Mouse (Mus musculus): ENCODE measurements around the gene Phactr3. TPM values are rescaled to one million over a fixed set of nuclear protein-coding genes. Genes with fewer than 3 reads are reported as not detected.

Phactr3 gene
- polyA plus RNA-seq, 1 experiment from 2014 or later: 2.8 TPM

GRCm38 (mm10) chr2:178208186-178208600 lies 89.4 kb downstream of the Phactr3 start:
- H3K27me3 ChIP-seq (replicated peaks): no peaks in the 10 kb centered on the region
- WGBS: 67% methylated on average over 5 of the region's 5 CpGs
- ATAC-seq (ENCODE audit: insufficient read depth, low FRiP score, low read depth): no peak

GRCm38 (mm10) chr2:178213826-178214225 lies 95.1 kb downstream of the Phactr3 start:
- H3K27me3 ChIP-seq (replicated peaks): no peaks in the 10 kb centered on the region
- WGBS: 85% methylated on average over 2 of the region's 2 CpGs
- no peak for ATAC-seq (ENCODE audit: insufficient read depth, low FRiP score, low read depth)

More at GRCm38 (mm10) chr2:178208186-178208600, 89.4 kb downstream of the Phactr3 start:
- H3K4me3 ChIP-seq (replicated peaks): no peak overlapping the region
- H3K4me2 ChIP-seq: no peak overlapping the region
- no peaks in the 10 kb centered on the region for H3K4me1 ChIP-seq
- no peak overlapping the region for H3K27ac ChIP-seq
- no peaks in the 10 kb centered on the region for H3K36me3 ChIP-seq
- no peak overlapping the region for H3K9ac ChIP-seq
- H3K9me3 ChIP-seq: no peaks in the 10 kb centered on the region

GRCm38 (mm10) chr2:178214531-178214930 lies 95.8 kb downstream of the Phactr3 start:
- no peaks in the 10 kb centered on the region for H3K27me3 ChIP-seq (replicated peaks)
- no peaks in the 10 kb centered on the region for H3K36me3 ChIP-seq
- H3K27ac ChIP-seq: no peak overlapping the region
- no peak overlapping the region for H3K4me2 ChIP-seq
- no peak overlapping the region for H3K4me3 ChIP-seq (replicated peaks)
- no peak for ATAC-seq (ENCODE audit: insufficient read depth, low FRiP score, low read depth)
- WGBS: 79% methylated on average over 1 of the region's 1 CpGs
- H3K9me3 ChIP-seq: no peaks in the 10 kb centered on the region
- H3K4me1 ChIP-seq: no peaks in the 10 kb centered on the region
- no peak overlapping the region for H3K9ac ChIP-seq

More at GRCm38 (mm10) chr2:178213826-178214225, 95.1 kb downstream of the Phactr3 start:
- Histone ChIP-seq H3K9ac (no peak overlapping the region), H3K27ac (no peak overlapping the region), H3K9me3 (no peaks in the 10 kb centered on the region), H3K36me3 (no peaks in the 10 kb centered on the region), H3K4me1 (no peaks in the 10 kb centered on the region), H3K4me3 (replicated peaks) (no peak overlapping the region), H3K4me2 (no peak overlapping the region)

GRCm38 (mm10) chr2:178218461-178218860 lies 99.7 kb downstream of the Phactr3 start:
- Histone ChIP-seq H3K27ac (no peak overlapping the region), H3K36me3 (no peaks in the 10 kb centered on the region), H3K9ac (no peak overlapping the region), H3K4me1 (no peaks in the 10 kb centered on the region), H3K4me2 (no peak overlapping the region), H3K27me3 (replicated peaks) (no peaks in the 10 kb centered on the region), H3K9me3 (no peaks in the 10 kb centered on the region), H3K4me3 (replicated peaks) (no peak overlapping the region)
- ATAC-seq (ENCODE audit: insufficient read depth, low FRiP score, low read depth): no peak
- 61% methylated on average over 4 of the region's 4 CpGs for WGBS

GRCm38 (mm10) chr2:178219454-178220147 lies 100.8 kb downstream of the Phactr3 start:
- Histone ChIP-seq H3K36me3 (no peaks in the 10 kb centered on the region), H3K27me3 (replicated peaks) (no peaks in the 10 kb centered on the region), H3K4me3 (replicated peaks) (no peak overlapping the region), H3K4me2 (no peak overlapping the region), H3K4me1 (no peaks in the 10 kb centered on the region), H3K9ac (no peak overlapping the region), H3K9me3 (no peaks in the 10 kb centered on the region), H3K27ac (no peak overlapping the region)
- ATAC-seq (ENCODE audit: insufficient read depth, low FRiP score, low read depth): no peak; the same call in 1 of the 2 replicates
- 72% methylated on average over 5 of the region's 5 CpGs for WGBS

- Histone ChIP-seq H3K9ac (no peak overlapping the region), H3K4me2 (no peak overlapping the region), H3K4me3 (replicated peaks) (no peak overlapping the region), H3K27me3 (replicated peaks) (no peaks in the 10 kb centered on the region), H3K9me3 (no peaks in the 10 kb centered on the region), H3K27ac (no peak overlapping the region), H3K4me1 (no peaks in the 10 kb centered on the region), H3K36me3 (no peaks in the 10 kb centered on the region)
- 72% methylated on average over 3 of the region's 3 CpGs for WGBS
- no peak for ATAC-seq (ENCODE audit: insufficient read depth, low FRiP score, low read depth)
These were observed 101.5 kb downstream of the Phactr3 start for GRCm38 (mm10) chr2:178220148-178220717.

- Histone ChIP-seq H3K36me3 (no peaks in the 10 kb centered on the region), H3K4me3 (replicated peaks) (no peak overlapping the region), H3K4me2 (no peak overlapping the region), H3K27ac (no peak overlapping the region), H3K9ac (no peak overlapping the region), H3K9me3 (no peaks in the 10 kb centered on the region), H3K4me1 (no peaks in the 10 kb centered on the region), H3K27me3 (replicated peaks) (no peaks in the 10 kb centered on the region)
- ATAC-seq (ENCODE audit: insufficient read depth, low FRiP score, low read depth): no peak
- WGBS: 96% methylated on average over 3 of the region's 3 CpGs
These were observed 102.2 kb downstream of the Phactr3 start for GRCm38 (mm10) chr2:178221003-178221402.

GRCm38 (mm10) chr2:178229231-178229630 lies 110.5 kb downstream of the Phactr3 start:
- Histone ChIP-seq H3K4me3 (replicated peaks) (no peak overlapping the region), H3K9me3 (no peaks in the 10 kb centered on the region), H3K27ac (no peak overlapping the region), H3K27me3 (replicated peaks) (no peaks in the 10 kb centered on the region), H3K4me1 (no peaks in the 10 kb centered on the region), H3K36me3 (no peaks in the 10 kb centered on the region), H3K9ac (no peak overlapping the region), H3K4me2 (no peak overlapping the region)
- ATAC-seq (ENCODE audit: insufficient read depth, low FRiP score, low read depth): no peak
- 75% methylated on average over 8 of the region's 8 CpGs for WGBS

- Histone ChIP-seq H3K9ac (no peak overlapping the region), H3K4me3 (replicated peaks) (no peak overlapping the region), H3K27me3 (replicated peaks) (no peaks in the 10 kb centered on the region), H3K4me2 (no peak overlapping the region), H3K27ac (no peak overlapping the region), H3K4me1 (no peaks in the 10 kb centered on the region), H3K36me3 (no peaks in the 10 kb centered on the region), H3K9me3 (no peaks in the 10 kb centered on the region)
- WGBS: 74% methylated on average over 5 of the region's 5 CpGs
- ATAC-seq (ENCODE audit: insufficient read depth, low FRiP score, low read depth): no peak
These were observed 114.7 kb downstream of the Phactr3 start for GRCm38 (mm10) chr2:178233487-178233886.

- Histone ChIP-seq H3K4me2 (no peak overlapping the region), H3K9me3 (no peaks in the 10 kb centered on the region), H3K27me3 (replicated peaks) (no peaks in the 10 kb centered on the region), H3K9ac (no peak overlapping the region), H3K27ac (no peak overlapping the region), H3K36me3 (no peaks in the 10 kb centered on the region), H3K4me1 (no peaks in the 10 kb centered on the region), H3K4me3 (replicated peaks) (no peak overlapping the region)
- WGBS: 76% methylated on average over 3 of the region's 3 CpGs
- ATAC-seq (ENCODE audit: insufficient read depth, low FRiP score, low read depth): no peak
These were observed 118.3 kb downstream of the Phactr3 start for GRCm38 (mm10) chr2:178237056-178237455.

- Histone ChIP-seq H3K4me2 (no peak overlapping the region), H3K36me3 (no peaks in the 10 kb centered on the region), H3K4me3 (replicated peaks) (no peak overlapping the region), H3K4me1 (no peaks in the 10 kb centered on the region), H3K9ac (no peak overlapping the region), H3K9me3 (no peaks in the 10 kb centered on the region), H3K27me3 (replicated peaks) (no peaks in the 10 kb centered on the region), H3K27ac (no peak overlapping the region)
- WGBS: 65% methylated on average over 2 of the region's 2 CpGs
- ATAC-seq (ENCODE audit: insufficient read depth, low FRiP score, low read depth): no peak
These were observed 119.7 kb downstream of the Phactr3 start for GRCm38 (mm10) chr2:178238503-178238902.

GRCm38 (mm10) chr2:178240886-178241285 lies 122.1 kb downstream of the Phactr3 start:
- WGBS: 66% methylated on average over 8 of the region's 8 CpGs
- no peaks in the 10 kb centered on the region for H3K9me3 ChIP-seq
- no peaks in the 10 kb centered on the region for H3K27me3 ChIP-seq (replicated peaks)
- no peak for ATAC-seq (ENCODE audit: insufficient read depth, low FRiP score, low read depth)
- no peak overlapping the region for H3K27ac ChIP-seq
- no peaks in the 10 kb centered on the region for H3K36me3 ChIP-seq
- no peak overlapping the region for H3K9ac ChIP-seq
- H3K4me1 ChIP-seq: no peaks in the 10 kb centered on the region
- H3K4me3 ChIP-seq (replicated peaks): no peak overlapping the region
- no peak overlapping the region for H3K4me2 ChIP-seq
